Mouse (Mus musculus) stomach, postnatal 0 days (tissue): ENCODE results near the gene Gm7029. TPM values are rescaled to one million over a fixed set of nuclear protein-coding genes. Genes with fewer than 3 reads are reported as not detected.
"Not testable (repeated sequence)": the region's sequence is repeated elsewhere in the genome, so short reads cannot be mapped to it uniquely, and the experiment has no call there.

Experiments
- ATAC-seq: fragments of 200-750 bp; cut with Nextera tagmentation; 2 replicates; pipeline ENCODE4 v1.8.0; 2017; ENCODE audit not compliant: low FRiP score, low TSS enrichment
- DNase-seq: peaks from one replicate; pipeline ENCODE4 v3.0.0-alpha.2; 2016; ENCODE audit warnings: low spot score
- H3K27ac ChIP-seq: fragments of 300-500 bp; sonication (generic); replicated peaks from 2 replicates; pipeline ENCODE4 v1.5.1; 2014; ENCODE audit warnings: mild to moderate bottlenecking, control low read depth
- H3K27me3 ChIP-seq: fragments of 300-500 bp; sonication (generic); 2 replicates; pipeline ENCODE4 v1.6.1; 2014; ENCODE audit warnings: low read length; ENCODE audit not compliant: control insufficient read depth, insufficient read depth
- H3K36me3 ChIP-seq: fragments of 300-500 bp; sonication (generic); 2 replicates; pipeline ENCODE4 v1.6.1; 2014; ENCODE audit warnings: low read length, mixed read lengths; ENCODE audit not compliant: control insufficient read depth, insufficient read depth
- H3K4me1 ChIP-seq: fragments of 300-500 bp; sonication (generic); replicated peaks from 2 replicates; pipeline ENCODE4 v1.6.1; 2014; ENCODE audit warnings: antibody characterized with exemption; ENCODE audit not compliant: control insufficient read depth, insufficient read depth
- H3K4me2 ChIP-seq: fragments of 300-500 bp; sonication (generic); replicated peaks from 2 replicates; pipeline ENCODE4 v1.6.1; 2014; ENCODE audit warnings: low read depth, mild to moderate bottlenecking, control low read depth, moderate library complexity
- H3K4me3 ChIP-seq: fragments of 300-500 bp; sonication (generic); 2 replicates; pipeline ENCODE4 v1.5.1; 2014; ENCODE audit warnings: low read depth, low read length, control low read depth
- H3K9ac ChIP-seq: fragments of 300-500 bp; sonication (generic); 2 replicates; pipeline ENCODE4 v1.6.1; 2014; ENCODE audit warnings: mild to moderate bottlenecking, low read length, control low read depth, mixed read lengths
- H3K9me3 ChIP-seq: fragments of 300-500 bp; sonication (generic); 2 replicates; pipeline ENCODE4 v1.6.1; 2016; ENCODE audit warnings: low read length; ENCODE audit not compliant: control insufficient read depth
- CTCF ChIP-seq: IDR thresholded peaks from 2 replicates; pipeline ENCODE4 v1.5.1; 2016; ENCODE audit warnings: antibody characterized with exemption, low read depth, mild to moderate bottlenecking, moderate library complexity
- EP300 ChIP-seq: optimal IDR thresholded peaks from 2 replicates; pipeline ENCODE3; 2016; ENCODE audit warnings: antibody characterized with exemption
- WGBS: fragments of 180-500 bp; shearing (Covaris S2); extraction: QIAGEN DNeasy Blood & Tissue Kit; methylation state at CpG from one replicate; pipeline ENCODE4 v1.1.7; 2014; 5-methylcytosine and 5-hydroxymethylcytosine counted together
- polyA plus RNA-seq: library from polyadenylated mRNA; unstranded; fragments of >200 nt; fragmentation: Nextera tagmentation; extraction: Ambion mirVana; gene quantifications from 2 replicates; pipeline ENCODE4 v1.2.1, GENCODE M21; 2015

Gene Gm7029
- not detected in 2 replicates for polyA plus RNA-seq

DNA sequence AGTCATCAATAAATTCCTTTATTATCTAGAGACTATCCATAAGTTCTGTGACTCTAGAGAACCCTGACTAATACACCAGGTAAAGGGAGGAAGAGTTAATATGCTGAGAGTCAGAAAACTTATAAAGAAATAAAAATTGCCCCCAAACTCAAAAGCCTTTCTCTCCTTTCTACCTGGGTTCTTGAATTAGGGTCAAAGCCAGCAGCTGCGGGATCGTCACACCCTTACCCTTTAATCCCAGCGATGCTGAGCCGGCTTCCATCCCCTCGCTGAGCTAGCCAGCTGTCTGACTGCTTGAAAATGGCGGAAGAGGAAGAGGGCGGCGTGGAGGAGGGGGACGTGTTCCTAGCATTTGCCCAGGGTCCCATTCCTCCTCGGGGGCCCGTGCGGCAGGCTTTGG lies at the start of gene Gm7029:
Gm7029 (plus strand) TSS at position 301 of the 400 bp plus-strand sequence.
- not testable (repeated sequence) for H3K4me1 ChIP-seq, H3K4me3 ChIP-seq, H3K27ac ChIP-seq, H3K36me3 ChIP-seq, H3K9ac ChIP-seq, ATAC-seq, H3K9me3 ChIP-seq, DNase-seq, H3K27me3 ChIP-seq, H3K4me2 ChIP-seq
- no CpG with 5 or more reads among the region's 12 CpGs for WGBS

DNA sequence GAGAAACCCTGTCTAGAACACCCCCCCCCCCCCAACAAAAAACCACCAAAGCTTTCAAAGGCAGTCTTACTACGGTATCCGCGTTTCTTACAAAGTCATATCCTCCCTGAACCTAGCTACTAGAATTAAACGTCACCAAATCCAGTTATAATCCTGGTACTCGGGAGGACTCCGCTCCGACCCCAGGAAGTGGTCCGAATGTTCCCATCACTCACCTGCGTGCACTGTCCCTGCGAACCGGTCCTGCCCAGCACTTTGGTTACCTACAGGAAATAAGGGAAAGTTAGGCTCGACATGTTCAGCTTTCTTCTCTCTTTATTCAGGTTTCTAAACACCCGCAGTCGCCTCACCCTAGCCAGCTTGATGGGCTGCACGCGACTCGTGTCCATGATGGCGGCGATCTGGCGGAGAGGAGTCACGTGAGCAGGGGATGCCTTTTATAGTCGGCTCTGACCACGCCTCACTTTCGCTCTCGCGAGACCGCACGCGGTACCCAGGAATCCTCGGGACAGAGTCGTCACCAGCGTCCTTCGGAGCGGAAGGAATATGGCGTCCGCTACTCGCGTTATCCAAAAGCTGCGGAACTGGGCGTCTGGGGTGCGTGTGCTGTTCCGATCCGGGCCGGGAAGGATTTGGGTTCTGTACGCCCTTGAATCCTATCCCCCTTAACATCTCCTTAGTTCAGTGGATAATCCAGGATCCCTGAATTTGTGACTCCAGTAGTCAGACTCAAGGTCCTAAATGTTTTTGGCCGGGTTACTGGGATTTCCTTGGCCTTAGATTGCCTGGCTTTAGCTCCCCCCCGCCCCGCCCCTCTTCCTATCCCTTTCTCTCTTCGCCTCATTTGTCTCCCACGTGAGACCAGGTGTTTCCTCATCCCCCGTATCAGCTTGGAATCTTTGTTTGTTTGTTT lies 49.3 kb upstream of the Gm7029 start, which contains the start of the genes Rps28 and Ndufa7:
Rps28 (minus strand) TSS at position 479 of the 913 bp plus-strand sequence.
Ndufa7 (plus strand) TSS at position 489 of the 913 bp plus-strand sequence.
- peak; percentile 94 for ATAC-seq
- H3K36me3 ChIP-seq, result peaks cover 13% of the 10 kb centered on the region; the same call in 1 of the 2 replicates
- TF ChIP-seq EP300, result peak; percentile 96
- no peak for TF ChIP-seq CTCF

DNA sequence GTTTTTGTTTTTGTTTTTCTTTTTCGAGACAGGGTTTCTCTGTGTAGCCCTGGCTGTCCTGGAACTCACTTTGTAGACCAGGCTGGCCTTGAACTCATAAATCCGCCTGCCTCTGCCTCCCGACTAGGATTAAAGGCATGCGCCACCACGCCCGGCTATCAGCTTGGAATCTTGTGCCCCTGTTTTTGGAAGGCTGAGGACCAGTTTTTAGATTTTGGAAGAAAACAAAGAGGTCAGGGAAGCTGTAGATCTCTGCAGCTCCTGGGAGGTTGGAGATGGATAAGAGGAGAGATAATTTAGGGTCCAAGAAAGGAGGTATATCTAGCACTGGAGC lies 48.7 kb upstream of the Gm7029 start:
- DNase-seq, H3K27me3 ChIP-seq, H3K4me1 ChIP-seq, H3K9me3 ChIP-seq, ATAC-seq: not testable (repeated sequence)
- Histone ChIP-seq H3K27ac (peak overlapping the region; percentile 91), H3K4me2 (peak overlapping the region; percentile 65), H3K9ac (peak overlapping the region; percentile 85), H3K4me3 (peak overlapping the region; percentile 69), H3K36me3 (peaks cover 13% of the 10 kb centered on the region; the same call in 1 of the 2 replicates)
- WGBS, result 5% methylated on average over 6 of the region's 6 CpGs

More for the DNA sequence above, 49.3 kb upstream of the Gm7029 start, which contains the start of the genes Rps28 and Ndufa7:
- under 1% methylated on average over 51 of the region's 51 CpGs for WGBS
- peak; percentile 97 for DNase-seq
- Histone ChIP-seq H3K9ac (peak within 1 kb of the TSS; percentile 85), H3K4me2 (peak within 1 kb of the TSS; percentile 70), H3K4me3 (peak within 1 kb of the TSS; percentile 69), H3K27me3 (no peaks in the 10 kb centered on the region), H3K9me3 (no peaks in the 10 kb centered on the region), H3K4me1 (peaks cover 5% of the 10 kb centered on the region; the same call in 1 of the 2 replicates), H3K27ac (peak within 1 kb of the TSS; percentile 91)

DNA sequence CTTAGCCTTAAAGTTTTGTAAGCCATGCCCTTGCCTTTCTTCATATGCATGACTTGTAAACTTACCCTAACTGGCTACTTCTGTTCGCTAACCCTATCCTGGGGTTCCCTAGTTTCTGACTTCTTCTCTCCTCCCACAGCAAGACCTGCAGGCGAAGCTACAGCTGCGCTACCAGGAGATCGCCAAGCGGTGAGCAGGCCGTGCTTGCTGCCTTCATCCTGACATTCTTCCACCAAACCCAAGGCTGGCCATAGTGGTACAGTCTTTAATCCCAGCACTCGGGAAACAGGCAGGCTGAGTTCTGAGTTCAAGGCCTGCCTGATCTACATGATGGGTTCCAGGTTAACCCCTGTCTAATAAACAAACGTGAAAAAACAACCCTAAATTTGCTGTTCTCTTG lies 48.2 kb upstream of the Gm7029 start:
- H3K9ac ChIP-seq, result no peak overlapping the region
- 82% methylated on average over 8 of the region's 8 CpGs for WGBS

DNA sequence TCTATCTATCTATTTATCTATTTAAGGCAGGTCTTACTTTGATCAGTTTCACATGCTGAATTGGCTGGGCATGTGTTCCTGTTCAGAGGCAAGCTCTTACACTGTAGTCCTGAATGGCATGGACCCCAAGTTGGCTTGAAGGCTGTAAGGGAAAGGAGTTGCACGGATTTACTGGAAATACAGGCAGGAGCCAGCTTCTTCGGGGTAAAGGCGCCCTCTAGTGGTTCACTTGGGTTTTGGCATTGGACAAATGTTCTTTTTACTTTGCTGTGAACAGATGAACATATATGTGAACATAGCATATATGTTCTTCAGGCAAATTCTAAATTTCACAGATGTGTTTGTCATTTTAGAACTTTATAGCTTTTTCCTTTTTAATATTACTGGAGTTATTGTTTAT lies 46.8 kb upstream of the Gm7029 start:
- TF ChIP-seq CTCF (peak; percentile 95), EP300 (no peak)
- WGBS, result under 1% methylated on average over 3 of the region's 3 CpGs
- peaks cover 5% of the 10 kb centered on the region; the same call in 1 of the 2 replicates for H3K4me1 ChIP-seq
- H3K27me3 ChIP-seq, result no peaks in the 10 kb centered on the region
- H3K4me2 ChIP-seq, result no peak overlapping the region
- no peak overlapping the region for H3K9ac ChIP-seq
- no peaks in the 10 kb centered on the region for H3K9me3 ChIP-seq
- H3K36me3 ChIP-seq, result peaks cover 14% of the 10 kb centered on the region
- no peak overlapping the region for H3K4me3 ChIP-seq
- no peak overlapping the region for H3K27ac ChIP-seq
- DNase-seq (peak; percentile 77), ATAC-seq (no peak)

More for the DNA sequence above, 48.2 kb upstream of the Gm7029 start:
- H3K4me3 ChIP-seq, result peak overlapping the region; percentile 69
- peak overlapping the region; percentile 65 for H3K4me2 ChIP-seq
- DNase-seq (no peak), ATAC-seq (no peak)
- TF ChIP-seq CTCF (no peak), EP300 (no peak)
- H3K4me1 ChIP-seq, result peaks cover 5% of the 10 kb centered on the region; the same call in 1 of the 2 replicates
- peak overlapping the region; percentile 91; the same call in 1 of the 2 replicates for H3K27ac ChIP-seq
- no peaks in the 10 kb centered on the region for H3K27me3 ChIP-seq
- H3K9me3 ChIP-seq, result no peaks in the 10 kb centered on the region
- H3K36me3 ChIP-seq, result peaks cover 11% of the 10 kb centered on the region

DNA sequence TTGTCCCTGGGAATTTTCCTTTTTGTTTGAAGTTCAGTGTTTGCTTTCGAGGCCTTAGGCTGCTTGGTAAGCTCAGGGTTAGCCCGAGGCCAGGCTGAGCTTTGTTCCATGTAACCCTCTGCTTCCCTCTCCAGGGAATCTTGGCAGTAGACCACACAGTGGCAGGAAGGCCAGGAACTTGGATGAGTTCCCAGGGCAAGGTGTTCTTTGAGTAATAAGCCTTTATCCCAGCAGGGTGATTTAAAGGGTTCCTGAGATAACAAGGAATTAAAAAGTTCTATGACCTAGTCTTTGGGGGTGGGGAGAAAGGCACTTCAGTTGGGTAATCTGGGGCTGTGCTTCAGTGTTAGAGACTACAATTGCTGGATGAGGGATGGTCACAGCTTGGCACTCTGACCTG lies 44.7 kb upstream of the Gm7029 start:
- Histone ChIP-seq H3K27me3 (no peaks in the 10 kb centered on the region), H3K4me1 (no peaks in the 10 kb centered on the region), H3K9me3 (no peaks in the 10 kb centered on the region), H3K4me3 (no peak overlapping the region), H3K4me2 (no peak overlapping the region), H3K9ac (no peak overlapping the region), H3K27ac (peak overlapping the region; percentile 31; the same call in 1 of the 2 replicates), H3K36me3 (peaks cover 8% of the 10 kb centered on the region)
- TF ChIP-seq CTCF, result no peak
- TF ChIP-seq EP300, result peak; percentile 76
- DNase-seq, result peak; percentile 87
- whole genome bisulfite sequencing, result 34% methylated on average over 2 of the region's 2 CpGs
- peak; percentile 74 for ATAC-seq
